Mouse (Mus musculus): ENCODE results near the gene Gm9958. TPM values are rescaled to one million over a fixed set of nuclear protein-coding genes. Genes with fewer than 3 reads are reported as not detected.
A peak's percentile ranks its signal among the peaks of the same experiment; 100 is the strongest.

Gene Gm9958
- total and polyA plus RNA-seq, 3 experiments: 0.77 to 1.6 TPM; not detected in 1

DNA sequence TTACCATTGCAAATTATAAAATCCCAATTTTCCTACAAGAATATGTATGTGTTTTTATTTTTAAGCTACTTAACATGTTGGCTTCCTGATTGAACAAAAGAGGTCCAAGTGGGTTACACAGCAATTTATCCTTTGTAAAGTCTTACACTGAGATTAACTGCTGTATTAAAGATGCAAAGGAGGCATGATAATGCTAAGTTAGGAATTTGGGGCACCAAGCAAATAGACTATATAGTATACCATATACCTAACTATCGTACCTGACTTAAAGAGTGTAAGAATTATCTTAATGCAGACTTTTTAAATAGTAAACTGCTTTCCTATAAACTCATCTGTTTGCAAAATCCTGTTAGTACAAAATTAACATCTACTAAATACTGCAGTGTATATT is 27.1 kb upstream of the Gm9958 start:
- TF ChIP-seq MXI1 (IDR thresholded peaks at IDR 0.05; ENCODE audit: low read depth, low read length): peak; percentile 19; the same call in 1 of the 2 replicates
- no peak for TF ChIP-seq USF1 (IDR thresholded peaks at IDR 0.05; ENCODE audit: low read depth, low read length)
- TF ChIP-seq ZNF384 (IDR thresholded peaks at IDR 0.05; ENCODE audit: low read depth, low read length): no peak
- no peak for TF ChIP-seq TCF12 (IDR thresholded peaks at IDR 0.05; ENCODE audit: low read depth, low read length)
- TF ChIP-seq EP300 (IDR thresholded peaks at IDR 0.05; ENCODE audit: low read depth in 1 of 2, low read length in 2 of 2): no peak
- H3K79me2 ChIP-seq (ENCODE audit: control insufficient read depth, insufficient read depth, low read length, poor library complexity): peaks cover 22% of the 10 kb centered on the region
- no peak overlapping the region for H3K4me3 ChIP-seq (ENCODE audit: control insufficient read depth in 1 of 2, insufficient read depth in 1 of 2, low read depth in 2 of 2, low read length in 2 of 2)
- H3K36me3 ChIP-seq (ENCODE audit: control insufficient read depth in 1 of 2, insufficient read depth in 2 of 2, low read length in 2 of 2): peaks cover 9 to 27% of the 10 kb centered on the region in 2 experiments
- H3K27ac ChIP-seq (ENCODE audit: control insufficient read depth, low read depth, low read length): no peak overlapping the region
- H3K9me3 ChIP-seq (replicated peaks; ENCODE audit: insufficient read depth, low read length): no peaks in the 10 kb centered on the region
- no peak for DNase-seq (ENCODE audit: low read depth, low spot score)
- no peak overlapping the region for H3K9ac ChIP-seq (ENCODE audit: control insufficient read depth, low read depth, low read length, poor library complexity, severe bottlenecking)
- peaks cover 5 to 13% of the 10 kb centered on the region in 2 experiments; a peak in 3 of 4 replicates for H3K4me1 ChIP-seq (ENCODE audit: control insufficient read depth in 1 of 2, insufficient read depth in 2 of 2, low read length in 2 of 2)
- no peaks in the 10 kb centered on the region for H3K27me3 ChIP-seq (ENCODE audit: control insufficient read depth in 1 of 2, insufficient read depth in 2 of 2, low read length in 2 of 2)

- TF ChIP-seq CTCF (IDR thresholded peaks at IDR 0.05 in 2 of 3, conservative IDR thresholded peaks at IDR 0.05 in 1 of 3; ENCODE audit: control insufficient read depth in 1 of 3, insufficient read depth in 1 of 3, low read depth in 2 of 3, low read length in 3 of 3, poor library complexity in 1 of 3, severe bottlenecking in 1 of 3): no peak
- TF ChIP-seq SMC3 (IDR thresholded peaks at IDR 0.05; ENCODE audit: low read depth, low read length): no peak
- no peak for TF ChIP-seq ELF1 (IDR thresholded peaks at IDR 0.05; ENCODE audit: low read depth, low read length)
- no peak for TF ChIP-seq MAZ (IDR thresholded peaks at IDR 0.05; ENCODE audit: low read depth, low read length)
- no peaks in the 10 kb centered on the region for H3K9me3 ChIP-seq (replicated peaks; ENCODE audit: insufficient read depth, low read length)
- H3K4me1 ChIP-seq (ENCODE audit: control insufficient read depth in 1 of 2, insufficient read depth in 2 of 2, low read length in 2 of 2): peaks cover 5 to 15% of the 10 kb centered on the region in 2 experiments; a peak in 3 of 4 replicates
- peaks cover 13 to 30% of the 10 kb centered on the region in 2 experiments for H3K36me3 ChIP-seq (ENCODE audit: control insufficient read depth in 1 of 2, insufficient read depth in 2 of 2, low read length in 2 of 2)
- H3K4me3 ChIP-seq (ENCODE audit: control insufficient read depth in 1 of 2, insufficient read depth in 1 of 2, low read depth in 2 of 2, low read length in 2 of 2): no peak overlapping the region
- no peaks in the 10 kb centered on the region for H3K27me3 ChIP-seq (ENCODE audit: control insufficient read depth in 1 of 2, insufficient read depth in 2 of 2, low read length in 2 of 2)
- H3K27ac ChIP-seq (ENCODE audit: control insufficient read depth, low read depth, low read length): no peak overlapping the region
- peaks cover 29% of the 10 kb centered on the region for H3K79me2 ChIP-seq (ENCODE audit: control insufficient read depth, insufficient read depth, low read length, poor library complexity)
- no peak overlapping the region for H3K9ac ChIP-seq (ENCODE audit: control insufficient read depth, low read depth, low read length, poor library complexity, severe bottlenecking)
- DNase-seq (ENCODE audit: low read depth, low spot score): no peak
These were observed 26.2 kb upstream of the Gm9958 start for GRCm38 (mm10) chr5:90340847-90341246.

GRCm38 (mm10) chr5:90346877-90347276 is 20.1 kb upstream of the Gm9958 start:
- no peak overlapping the region; the same call in 1 of the 2 replicates for H3K27ac ChIP-seq (ENCODE audit: control insufficient read depth, low read depth, low read length)
- H3K9me3 ChIP-seq (replicated peaks; ENCODE audit: insufficient read depth, low read length): no peaks in the 10 kb centered on the region
- DNase-seq (ENCODE audit: low read depth, low spot score): no peak
- H3K4me3 ChIP-seq (ENCODE audit: control insufficient read depth in 1 of 2, insufficient read depth in 1 of 2, low read depth in 2 of 2, low read length in 2 of 2): no peak overlapping the region
- peaks cover 10 to 28% of the 10 kb centered on the region in 2 experiments for H3K4me1 ChIP-seq (ENCODE audit: control insufficient read depth in 1 of 2, insufficient read depth in 2 of 2, low read length in 2 of 2)
- TF ChIP-seq ZKSCAN1 (IDR thresholded peaks at IDR 0.05; ENCODE audit: low read depth, low read length): no peak
- TF ChIP-seq EP300 (IDR thresholded peaks at IDR 0.05; ENCODE audit: low read depth in 1 of 2, low read length in 2 of 2): peak; percentile 35 to 37; a peak in 2 of 4 replicates
- H3K27me3 ChIP-seq (ENCODE audit: control insufficient read depth in 1 of 2, insufficient read depth in 2 of 2, low read length in 2 of 2): no peaks in the 10 kb centered on the region
- peaks cover 50% of the 10 kb centered on the region for H3K79me2 ChIP-seq (ENCODE audit: control insufficient read depth, insufficient read depth, low read length, poor library complexity)
- peaks cover 43 to 47% of the 10 kb centered on the region in 2 experiments for H3K36me3 ChIP-seq (ENCODE audit: control insufficient read depth in 1 of 2, insufficient read depth in 2 of 2, low read length in 2 of 2)
- no peak overlapping the region for H3K9ac ChIP-seq (ENCODE audit: control insufficient read depth, low read depth, low read length, poor library complexity, severe bottlenecking)
